Mouse (Mus musculus): Measurements from ENCODE around the gene Bnip2. TPM values are rescaled to one million over a fixed set of nuclear protein-coding genes. Genes with fewer than 3 reads are reported as not detected.

Bnip2 gene
- total and polyA plus RNA-seq, 3 experiments, result 54.3 to 104 (median 88.1) TPM

- H3K27ac ChIP-seq (ENCODE audit: insufficient read depth, low read depth), result no peak overlapping the region
- H3K36me3 ChIP-seq (replicated peaks in 1 of 2; ENCODE audit: control insufficient read depth in 1 of 2, insufficient read depth in 1 of 2, low read length in 1 of 2), result peaks cover 55 to 91% of the 10 kb centered on the region in 2 experiments
- dilution Hi-C loops (cut with MboI; ENCODE audit: extremely low pct_ligation_motif_present, extremely low pct_unique_long_range_greater_than_20kb, low sequenced_read_pairs) (no loop called here), in situ Hi-C loops (cut with MboI; ENCODE audit: low pct_ligation_motif_present, low pct_unique_long_range_greater_than_20kb, low sequenced_read_pairs) (no loop called here)
- no peak for TF ChIP-seq TCF12 (IDR thresholded peaks at IDR 0.05; ENCODE audit: low read depth, low read length)
- TF ChIP-seq USF1 (IDR thresholded peaks at IDR 0.05; ENCODE audit: low read depth, low read length), result no peak
- no peak for TF ChIP-seq BHLHE40 (IDR thresholded peaks at IDR 0.05; ENCODE audit: low read depth, low read length)
- no peak for TF ChIP-seq MAZ (IDR thresholded peaks at IDR 0.05; ENCODE audit: low read depth, low read length)
- TF ChIP-seq IRF4 (IDR thresholded peaks at IDR 0.05; ENCODE audit: low read depth, low read length), result no peak
- TF ChIP-seq ZC3H11A (IDR thresholded peaks at IDR 0.05; ENCODE audit: low read depth, low read length), result no peak
- TF ChIP-seq SIN3A (IDR thresholded peaks at IDR 0.05; ENCODE audit: low read length), result no peak
- TF ChIP-seq POLR2AphosphoS2 (IDR thresholded peaks at IDR 0.05; ENCODE audit: low read depth, low read length), result no peak
- TF ChIP-seq ELF1 (IDR thresholded peaks at IDR 0.05; ENCODE audit: low read depth, low read length), result no peak
- no peaks in the 10 kb centered on the region for H3K79me2 ChIP-seq (replicated peaks; ENCODE audit: control insufficient read depth, extremely low read depth, insufficient read depth, poor library complexity, severe bottlenecking)
- H3K9me3 ChIP-seq (replicated peaks; ENCODE audit: low read length), result peaks cover 2% of the 10 kb centered on the region
- H3K4me2 ChIP-seq (ENCODE audit: insufficient read depth, low read depth, poor library complexity, severe bottlenecking), result no peak overlapping the region
- no peak overlapping the region for H3K9ac ChIP-seq (ENCODE audit: insufficient read depth, low read depth)
- no peak overlapping the region for H3K4me3 ChIP-seq (replicated peaks in 1 of 3; ENCODE audit: low read depth in 2 of 3, low read length in 2 of 3, poor library complexity in 1 of 3)
- no peaks in the 10 kb centered on the region for H3K27me3 ChIP-seq (replicated peaks)
- H3K4me1 ChIP-seq (ENCODE audit: control insufficient read depth in 1 of 2, insufficient read depth in 2 of 2), result no peaks in the 10 kb centered on the region
- DNase-seq (ENCODE audit: extremely low read depth), result no peak
These were observed 14.2 kb downstream of the Bnip2 start for GRCm38 (mm10) chr9:70003516-70003915.

DNA sequence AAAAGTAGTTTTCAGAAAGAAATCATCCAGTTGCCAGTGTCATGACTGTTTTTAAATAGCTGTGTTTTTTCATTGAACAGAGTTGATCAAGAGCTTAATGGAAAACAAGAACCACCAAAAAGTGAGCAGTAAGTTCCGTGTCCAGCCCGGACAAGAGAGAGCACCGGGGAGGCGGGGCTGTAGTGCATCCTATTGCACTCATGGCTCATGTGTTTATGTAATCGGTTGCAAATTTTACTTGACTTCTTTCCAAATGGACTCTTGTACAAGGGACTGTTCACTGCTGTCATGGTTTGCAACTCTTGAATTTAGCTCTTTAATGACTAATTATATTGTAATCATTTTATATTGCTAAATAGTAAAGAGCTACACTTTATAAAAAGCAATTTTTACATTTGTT is 17.7 kb downstream of the Bnip2 start:
- Histone ChIP-seq H3K27me3 (replicated peaks) (no peaks in the 10 kb centered on the region), H3K9me3 (replicated peaks; ENCODE audit: low read length) (no peaks in the 10 kb centered on the region), H3K27ac (ENCODE audit: insufficient read depth, low read depth) (no peak overlapping the region), H3K79me2 (replicated peaks; ENCODE audit: control insufficient read depth, extremely low read depth, insufficient read depth, poor library complexity, severe bottlenecking) (no peaks in the 10 kb centered on the region), H3K9ac (ENCODE audit: insufficient read depth, low read depth) (no peak overlapping the region), H3K36me3 (replicated peaks in 1 of 2; ENCODE audit: control insufficient read depth in 1 of 2, insufficient read depth in 1 of 2, low read length in 1 of 2) (peaks cover 37 to 84% of the 10 kb centered on the region in 2 experiments), H3K4me2 (ENCODE audit: insufficient read depth, low read depth, poor library complexity, severe bottlenecking) (no peak overlapping the region), H3K4me1 (ENCODE audit: control insufficient read depth in 1 of 2, insufficient read depth in 2 of 2) (no peaks in the 10 kb centered on the region), H3K4me3 (replicated peaks in 1 of 3; ENCODE audit: low read depth in 2 of 3, low read length in 2 of 3, poor library complexity in 1 of 3) (no peak overlapping the region)
- in situ Hi-C loops (cut with MboI; ENCODE audit: low pct_ligation_motif_present, low pct_unique_long_range_greater_than_20kb, low sequenced_read_pairs) (no loop called here), dilution Hi-C loops (cut with MboI; ENCODE audit: extremely low pct_ligation_motif_present, extremely low pct_unique_long_range_greater_than_20kb, low sequenced_read_pairs) (no loop called here)
- no peak for TF ChIP-seq TBP (conservative IDR thresholded peaks at IDR 0.05; ENCODE audit: low read depth, low read length)
- no peak for TF ChIP-seq ZNF384 (IDR thresholded peaks at IDR 0.05; ENCODE audit: low read depth, low read length)
- no peak for TF ChIP-seq UBTF (IDR thresholded peaks at IDR 0.05; ENCODE audit: low read depth, low read length)
- no peak for TF ChIP-seq RAD21 (IDR thresholded peaks at IDR 0.05; ENCODE audit: low read depth, low read length)
- no peak for TF ChIP-seq EP300 (IDR thresholded peaks at IDR 0.05; ENCODE audit: low read length)
- TF ChIP-seq SMC3 (IDR thresholded peaks at IDR 0.05; ENCODE audit: low read depth, low read length), result no peak
- TF ChIP-seq ZMIZ1 (IDR thresholded peaks at IDR 0.05; ENCODE audit: low read depth, low read length), result no peak
- no peak for TF ChIP-seq NELFE (IDR thresholded peaks at IDR 0.05; ENCODE audit: low read depth, low read length)
- no peak for TF ChIP-seq ZC3H11A (IDR thresholded peaks at IDR 0.05; ENCODE audit: low read depth, low read length)
- no peak for TF ChIP-seq POLR2AphosphoS2 (IDR thresholded peaks at IDR 0.05; ENCODE audit: low read depth, low read length)
- no peak for TF ChIP-seq ZKSCAN1 (IDR thresholded peaks at IDR 0.05; ENCODE audit: borderline replicate concordance, low read depth, low read length)
- no peak for TF ChIP-seq MEF2A (IDR thresholded peaks at IDR 0.05; ENCODE audit: borderline replicate concordance, low read depth, low read length)
- no peak for TF ChIP-seq SIN3A (IDR thresholded peaks at IDR 0.05; ENCODE audit: low read length)
- DNase-seq (ENCODE audit: extremely low read depth), result no peak

All from CH12.LX (cell line).